Mouse (Mus musculus): ENCODE results near the gene Banf1. TPM values are rescaled to one million over a fixed set of nuclear protein-coding genes. Genes with fewer than 3 reads are reported as not detected.

The Banf1 gene
- polyA plus RNA-seq, 2 experiments from 2014 or later, result 246 to 256 TPM

Other genes starting within 250 kb of the Banf1 start
- 1 to 10 TPM; 4.3 to 5.0 TPM for gene Klc2, start 248.6 kb downstream of the Banf1 start, polyA plus RNA-seq (2017; shearing (Covaris generic))
- gene Pacs1, start 94.0 kb downstream of the Banf1 start, polyA plus RNA-seq (2017; shearing (Covaris generic)), result 10 to 100 TPM; 16.5 to 21.9 TPM
- 100 to 1,000 TPM; 341 to 465 TPM for gene Sf3b2, start 71.7 kb downstream of the Banf1 start, polyA plus RNA-seq (2017; shearing (Covaris generic))
- under 1 TPM in 1 of 2 experiments, not detected in 1; 0.15 TPM for gene Gal3st3, start 68.8 kb downstream of the Banf1 start, polyA plus RNA-seq (2017; shearing (Covaris generic))
- not detected for gene Catsper1, start 31.4 kb downstream of the Banf1 start, polyA plus RNA-seq (2017; shearing (Covaris generic))
- gene Cst6, start 17.6 kb downstream of the Banf1 start, polyA plus RNA-seq (2017; shearing (Covaris generic)), result 1 to 10 TPM; 2.7 to 3.2 TPM
- gene Eif1ad, start 427 bp downstream of the Banf1 start, polyA plus RNA-seq (2017; shearing (Covaris generic)), result 10 to 100 TPM; 46.1 to 57.1 TPM
- gene Sart1, start 21.5 kb upstream of the Banf1 start, polyA plus RNA-seq (2017; shearing (Covaris generic)), result 10 to 100 TPM; 18.1 to 30.1 TPM
- gene Tsga10ip, start 35.4 kb upstream of the Banf1 start, polyA plus RNA-seq (2017; shearing (Covaris generic)), result not detected
- 10 to 100 TPM; 56.0 to 57.2 TPM for gene Drap1, start 57.8 kb upstream of the Banf1 start, polyA plus RNA-seq (2017; shearing (Covaris generic))
- gene AI837181, start 58.0 kb upstream of the Banf1 start, polyA plus RNA-seq (2017; shearing (Covaris generic)), result 10 to 100 TPM; 20.8 to 28.7 TPM
- not detected for gene Fosl1, start 80.4 kb upstream of the Banf1 start, polyA plus RNA-seq (2017; shearing (Covaris generic))
- gene Ccdc85b, start 90.7 kb upstream of the Banf1 start, polyA plus RNA-seq (2017; shearing (Covaris generic)), result under 1 TPM; 0.48 to 0.83 TPM
- 100 to 1,000 TPM in 1 of 2 experiments, 10 to 100 TPM in 1; 86.2 to 159 TPM for gene Fibp, start 93.4 kb upstream of the Banf1 start, polyA plus RNA-seq (2017; shearing (Covaris generic))
- gene Ctsw, start 101.3 kb upstream of the Banf1 start, polyA plus RNA-seq (2017; shearing (Covaris generic)), result 100 to 1,000 TPM; 136 to 191 TPM
- gene Efemp2, start 106.8 kb upstream of the Banf1 start, polyA plus RNA-seq (2017; shearing (Covaris generic)), result 1 to 10 TPM; 1.5 to 4.6 TPM
- 10 to 100 TPM; 44.8 to 51.5 TPM for gene Mus81, start 121.2 kb upstream of the Banf1 start, polyA plus RNA-seq (2017; shearing (Covaris generic))
- gene Cfl1, start 123.3 kb upstream of the Banf1 start, polyA plus RNA-seq (2017; shearing (Covaris generic)), result 1,000 to 10,000 TPM; 1,977 to 2,151 TPM
- gene 1700020D05Rik, start 136.6 kb upstream of the Banf1 start, polyA plus RNA-seq (2017; shearing (Covaris generic)), result not detected
- gene Snx32, start 143.4 kb upstream of the Banf1 start, polyA plus RNA-seq (2017; shearing (Covaris generic)), result 10 to 100 TPM; 20.2 to 23.6 TPM
- not detected for gene Ovol1, start 193.5 kb upstream of the Banf1 start, polyA plus RNA-seq (2017; shearing (Covaris generic))
- 1 to 10 TPM; 3.8 to 7.4 TPM for gene Ap5b1, start 200.9 kb upstream of the Banf1 start, polyA plus RNA-seq (2017; shearing (Covaris generic))
- gene Rnaseh2c, start 234.7 kb upstream of the Banf1 start, polyA plus RNA-seq (2017; shearing (Covaris generic)), result 100 to 1,000 TPM in 1 of 2 experiments, 10 to 100 TPM in 1; 55.0 to 102 TPM
- 10 to 100 TPM; 38.8 to 84.9 TPM for gene Kat5, start 243.1 kb upstream of the Banf1 start, polyA plus RNA-seq (2017; shearing (Covaris generic))

Data from CD4-positive, CD25-positive, alpha-beta regulatory T cell, adult 4 months (primary cell).